ENCODE assay signal across 16 mouse cellular contexts in genomic region chr13:109688195-109688594, GRCm38 (mm10).
DNase-seq lines count a peak whose midpoint lies in the region; ATAC-seq and TF ChIP-seq lines count a peak whose summit lies in the region.
"Had no signal": no experiment of that assay in that cellular context is flagged by ENCODE, and none has a peak within 500 bp of the region (broad histone marks: within the 10 kb centered on the region; RNA-seq: fewer than 3 reads in every experiment).

No protein-coding gene starts in this region.

- no peak overlapping the region for H3K27ac ChIP-seq in heart, embryonic 16.5 days (ENCODE audit: low read length)
- no peak overlapping the region for H3K27ac ChIP-seq in stomach, embryonic 16.5 days (ENCODE audit: low read length)
- H3K27ac ChIP-seq in stomach, postnatal 0 days (replicated peaks), result no peak overlapping the region
- H3K27ac ChIP-seq in midbrain, embryonic 11.5 days (ENCODE audit: low read depth, low read length), result no peak overlapping the region
- H3K27ac ChIP-seq: embryonic facial prominence, embryonic 12.5 days; forebrain, embryonic 12.5 days had no signal

- no peak for TF ChIP-seq CTCF in stomach, postnatal 0 days (IDR thresholded peaks at IDR 0.05; ENCODE audit: low read depth)

- DNase-seq in heart, postnatal 10 days, result no peak
- DNase-seq in stomach, postnatal 0 days (ENCODE audit: low spot score), result no peak
- DNase-seq in midbrain, embryonic 11.5 days (ENCODE audit: low spot score, missing footprints), result no peak
- DNase-seq: cerebellum, adult 11-12 months; kidney, adult 9 months; lung, postnatal 14 days; midbrain, embryonic 14.5 days; right cerebral cortex, postnatal 14 days had no signal

- H3ac ChIP-seq in myocyte (ENCODE audit: control insufficient read depth, insufficient read length), result no peak overlapping the region

- no peak for ATAC-seq in heart, embryonic 16.5 days (replicated peaks; ENCODE audit: extremely low read depth, insufficient read depth, low FRiP score)
- ATAC-seq in stomach, embryonic 16.5 days (ENCODE audit: insufficient read depth, low FRiP score), result no peak
- no peak for ATAC-seq in stomach, postnatal 0 days (ENCODE audit: low FRiP score, low TSS enrichment)
- ATAC-seq in erythroid progenitor cell, adult 5-6 weeks (replicated peaks; ENCODE audit: low FRiP score, poor library complexity, severe bottlenecking), result peak; percentile 11; the same call in 1 of the 2 replicates
- ATAC-seq in granulocyte monocyte progenitor cell, adult 5-6 weeks (replicated peaks; ENCODE audit: poor library complexity, severe bottlenecking), result no peak
- ATAC-seq in midbrain, embryonic 11.5 days (ENCODE audit: low FRiP score), result no peak
- ATAC-seq: hindbrain, embryonic 16.5 days had no signal

- peaks cover 72% of the 10 kb centered on the region for H3K79me2 ChIP-seq in myocyte (ENCODE audit: control insufficient read depth, insufficient read depth)

- 55% methylated on average over 2 of the region's 2 CpGs for WGBS in heart, embryonic 16.5 days
- WGBS in stomach, embryonic 16.5 days, result 76% methylated on average over 2 of the region's 2 CpGs
- WGBS in stomach, postnatal 0 days, result 76% methylated on average over 2 of the region's 2 CpGs
- WGBS in midbrain, embryonic 11.5 days, result 84% methylated on average over 2 of the region's 2 CpGs

- TF ChIP-seq EP300 in stomach, postnatal 0 days (optimal IDR thresholded peaks at IDR 0.05), result no peak

- intact Hi-C loops in heart, postnatal 10 days (cut with DNase I), result loop anchor here (5.0 kb wide), 1 partner anchor 71 kb away; no protein-coding TSS in a partner anchor

- H3K4me2 ChIP-seq in heart, embryonic 16.5 days (ENCODE audit: low read depth, low read length), result peak overlapping the region; percentile 52
- H3K4me2 ChIP-seq in stomach, embryonic 16.5 days (ENCODE audit: low read depth, low read length), result 0 out of 2 replicates have a peak overlapping the region, but pooled peaks have one; percentile 31
- no peak overlapping the region for H3K4me2 ChIP-seq in stomach, postnatal 0 days (replicated peaks; ENCODE audit: low read depth)
- peak overlapping the region; percentile 81 for H3K4me2 ChIP-seq in myocyte (ENCODE audit: low read depth)
- H3K4me2 ChIP-seq in midbrain, embryonic 11.5 days, result no peak overlapping the region
- H3K4me2 ChIP-seq: embryonic facial prominence, embryonic 12.5 days; forebrain, embryonic 12.5 days had no signal

- no peaks in the 10 kb centered on the region for H3K36me3 ChIP-seq in heart, embryonic 16.5 days (ENCODE audit: control insufficient read depth, insufficient read depth)
- H3K36me3 ChIP-seq in stomach, embryonic 16.5 days (ENCODE audit: control insufficient read depth, insufficient read depth, low read length), result no peaks in the 10 kb centered on the region
- no peaks in the 10 kb centered on the region for H3K36me3 ChIP-seq in stomach, postnatal 0 days (ENCODE audit: control insufficient read depth, insufficient read depth, low read length)
- H3K36me3 ChIP-seq in myocyte (ENCODE audit: control insufficient read depth, insufficient read depth), result no peaks in the 10 kb centered on the region
- no peaks in the 10 kb centered on the region for H3K36me3 ChIP-seq in midbrain, embryonic 11.5 days (ENCODE audit: control insufficient read depth, insufficient read depth, low read length)
- H3K36me3 ChIP-seq: embryonic facial prominence, embryonic 12.5 days; forebrain, embryonic 12.5 days had no signal

- no peak overlapping the region for H3K4me3 ChIP-seq in heart, embryonic 16.5 days (ENCODE audit: low read length)
- no peak overlapping the region for H3K4me3 ChIP-seq in stomach, embryonic 16.5 days (replicated peaks; ENCODE audit: low read length)
- no peak overlapping the region for H3K4me3 ChIP-seq in stomach, postnatal 0 days (ENCODE audit: low read depth, low read length)
- H3K4me3 ChIP-seq in myocyte, result peak overlapping the region; percentile 83
- no peak overlapping the region for H3K4me3 ChIP-seq in midbrain, embryonic 11.5 days (ENCODE audit: low read depth, low read length)
- H3K4me3 ChIP-seq: embryonic facial prominence, embryonic 12.5 days; forebrain, embryonic 12.5 days had no signal

- H3K9me3 ChIP-seq in heart, embryonic 16.5 days (replicated peaks; ENCODE audit: control insufficient read depth, low read length), result no peaks in the 10 kb centered on the region
- H3K9me3 ChIP-seq in stomach, embryonic 16.5 days (replicated peaks; ENCODE audit: control insufficient read depth, low read length), result no peaks in the 10 kb centered on the region
- no peaks in the 10 kb centered on the region for H3K9me3 ChIP-seq in stomach, postnatal 0 days (ENCODE audit: control insufficient read depth, low read length)
- H3K9me3 ChIP-seq in midbrain, embryonic 11.5 days (ENCODE audit: control insufficient read depth, low read length), result no peaks in the 10 kb centered on the region
- H3K9me3 ChIP-seq: embryonic facial prominence, embryonic 12.5 days; forebrain, embryonic 12.5 days had no signal

- no peak for TF ChIP-seq POLR2A in myocyte (IDR thresholded peaks at IDR 0.05; ENCODE audit: insufficient read length, low read depth)

- H3K27me3 ChIP-seq in heart, embryonic 16.5 days (ENCODE audit: control insufficient read depth, insufficient read depth, low read length), result no peaks in the 10 kb centered on the region
- H3K27me3 ChIP-seq in stomach, embryonic 16.5 days (ENCODE audit: control insufficient read depth, insufficient read depth, low read length), result no peaks in the 10 kb centered on the region
- no peaks in the 10 kb centered on the region for H3K27me3 ChIP-seq in stomach, postnatal 0 days (ENCODE audit: control insufficient read depth, insufficient read depth, low read length)
- no peaks in the 10 kb centered on the region for H3K27me3 ChIP-seq in myocyte (ENCODE audit: control insufficient read depth, insufficient read depth, insufficient read length)
- H3K27me3 ChIP-seq in midbrain, embryonic 11.5 days (ENCODE audit: control insufficient read depth, insufficient read depth, low read length), result no peaks in the 10 kb centered on the region
- H3K27me3 ChIP-seq: embryonic facial prominence, embryonic 12.5 days; forebrain, embryonic 12.5 days had no signal

- H3K4me1 ChIP-seq in heart, embryonic 16.5 days (ENCODE audit: control insufficient read depth, insufficient read depth, low read length), result peaks cover 16% of the 10 kb centered on the region
- H3K4me1 ChIP-seq in stomach, embryonic 16.5 days (ENCODE audit: control insufficient read depth, insufficient read depth, low read length), result peaks cover 12% of the 10 kb centered on the region; the same call in 1 of the 2 replicates
- 0 out of 2 replicates have a peak, but pooled peaks cover 2% of the 10 kb centered on the region for H3K4me1 ChIP-seq in stomach, postnatal 0 days (replicated peaks; ENCODE audit: control insufficient read depth, insufficient read depth)
- H3K4me1 ChIP-seq in midbrain, embryonic 11.5 days (ENCODE audit: control insufficient read depth, insufficient read depth, low read length), result peaks cover 8% of the 10 kb centered on the region; the same call in 1 of the 2 replicates
- H3K4me1 ChIP-seq: embryonic facial prominence, embryonic 12.5 days had no signal

- H3K9ac ChIP-seq in heart, embryonic 16.5 days (ENCODE audit: low read length), result no peak overlapping the region
- H3K9ac ChIP-seq in stomach, embryonic 16.5 days (ENCODE audit: low read length), result no peak overlapping the region
- no peak overlapping the region for H3K9ac ChIP-seq in stomach, postnatal 0 days (ENCODE audit: low read length)
- H3K9ac ChIP-seq in midbrain, embryonic 11.5 days (ENCODE audit: low read length), result no peak overlapping the region
- H3K9ac ChIP-seq: embryonic facial prominence, embryonic 12.5 days; forebrain, embryonic 12.5 days had no signal

TF ChIP-seq in myocyte, 11 proteins besides CTCF, POLR2A, EP300 and RAD21:
- TF ChIP-seq POLR2AphosphoS2 (IDR thresholded peaks at IDR 0.05; ENCODE audit: insufficient read length, low read depth) (no peak), CEBPB (IDR thresholded peaks at IDR 0.05; ENCODE audit: insufficient read depth, poor library complexity, severe bottlenecking) (no peak), USF1 (IDR thresholded peaks at IDR 0.05; ENCODE audit: low read depth) (no peak), TCF3 (IDR thresholded peaks at IDR 0.05; ENCODE audit: insufficient read length, low read depth) (no peak), MYOG (IDR thresholded peaks at IDR 0.05; ENCODE audit: control insufficient read depth in 1 of 3, insufficient read depth in 1 of 3, insufficient read length in 2 of 3, low read depth in 2 of 3) (no peak), SRF (IDR thresholded peaks at IDR 0.05; ENCODE audit: control insufficient read depth, insufficient read length, low read depth) (no peak), TCF12 (IDR thresholded peaks at IDR 0.05; ENCODE audit: insufficient read depth, poor library complexity, severe bottlenecking) (no peak), MAX (IDR thresholded peaks at IDR 0.05; ENCODE audit: low read depth) (no peak), E2F4 (IDR thresholded peaks at IDR 0.05; ENCODE audit: insufficient read depth) (no peak), MYOD1 (IDR thresholded peaks at IDR 0.05; ENCODE audit: control insufficient read depth in 1 of 3, insufficient read length in 2 of 3, low read depth in 2 of 3) (no peak), REST (IDR thresholded peaks at IDR 0.05; ENCODE audit: insufficient read depth, insufficient read length) (no peak)

Comparison
In these comparisons a context has a peak if more than half of its experiments do, and no peak if none do; other contexts are left out.
1. H3K4me2 ChIP-seq: peak in heart, embryonic 16.5 days (single experiment), stomach, embryonic 16.5 days (single experiment) and myocyte (single experiment); none in stomach, postnatal 0 days (single experiment) and midbrain, embryonic 11.5 days (single experiment).